Mouse (Mus musculus) forelimb bud, embryonic 11.5 days (tissue): ENCODE results near the gene Creb5.

Experiments
- DNase-seq: peaks from one replicate; pipeline ENCODE4 v3.0.0-alpha.2; 2012; ENCODE audit warnings: low read depth, low spot score

Creb5 gene

GRCm38 (mm10) chr6:53545989-53546388 is 258.9 kb downstream of the Creb5 start:
- no peak for DNase-seq

DNA sequence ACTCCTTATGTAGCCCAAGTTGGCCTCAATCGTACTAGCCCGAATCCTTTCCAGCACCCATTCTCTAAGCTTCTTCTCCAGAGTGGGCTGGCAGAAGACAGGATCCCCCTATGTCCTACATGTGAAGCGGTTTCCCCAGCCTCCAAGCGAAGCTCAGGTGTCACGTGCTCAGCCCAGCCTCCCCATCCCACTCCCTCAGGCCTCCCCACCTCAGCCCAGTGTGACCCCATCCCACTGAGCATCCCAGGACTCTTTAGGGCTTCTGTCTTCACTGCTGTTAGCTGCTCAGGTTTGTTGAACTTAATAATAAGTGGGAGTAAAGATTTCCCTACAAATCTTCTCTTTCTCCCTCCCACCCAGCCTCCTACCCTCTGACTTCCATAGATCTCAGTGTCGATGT is 261.2 kb downstream of the Creb5 start:
- no peak for DNase-seq

DNA sequence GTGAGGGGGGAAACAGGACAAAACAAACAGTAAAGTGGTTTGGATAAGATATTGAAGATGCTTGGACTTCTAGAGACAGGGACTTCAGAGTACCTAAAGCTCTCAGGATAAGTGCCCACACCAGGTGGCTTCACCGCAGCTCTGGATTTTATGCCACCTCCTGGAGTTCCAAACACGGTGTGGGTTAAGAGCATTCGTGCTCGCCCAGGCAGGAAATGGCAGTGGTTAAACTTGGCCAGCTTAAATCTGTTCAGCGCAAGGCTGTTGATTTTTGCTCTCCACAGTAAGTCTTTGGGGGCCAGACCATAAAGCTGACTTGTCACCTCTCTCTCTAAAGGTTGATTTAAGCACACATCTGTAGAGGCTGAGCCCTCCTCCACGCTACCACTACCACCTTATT is 262.3 kb downstream of the Creb5 start:
- no peak for DNase-seq

DNA sequence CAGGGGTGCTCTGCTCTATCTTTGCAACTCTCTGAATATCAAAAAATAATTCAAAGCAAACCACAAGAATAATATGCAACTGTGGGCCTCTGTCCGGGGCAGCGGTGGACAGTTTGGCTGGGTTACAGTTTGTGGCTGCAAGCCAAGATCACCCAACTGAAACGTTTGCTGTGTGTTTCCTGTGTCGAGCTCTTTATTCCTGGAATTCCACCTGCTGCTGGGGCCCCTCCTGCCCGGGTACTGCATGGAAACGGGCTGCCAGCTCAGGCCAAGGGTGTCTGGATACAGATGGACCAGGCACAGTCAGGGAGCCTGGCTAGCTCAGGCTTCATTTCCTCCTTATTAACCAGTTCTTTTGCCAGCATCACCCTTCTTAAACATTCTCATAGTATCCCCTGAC is 269.0 kb downstream of the Creb5 start:
- no peak for DNase-seq

GRCm38 (mm10) chr6:53560928-53561327 is 273.9 kb downstream of the Creb5 start:
- no peak for DNase-seq

DNA sequence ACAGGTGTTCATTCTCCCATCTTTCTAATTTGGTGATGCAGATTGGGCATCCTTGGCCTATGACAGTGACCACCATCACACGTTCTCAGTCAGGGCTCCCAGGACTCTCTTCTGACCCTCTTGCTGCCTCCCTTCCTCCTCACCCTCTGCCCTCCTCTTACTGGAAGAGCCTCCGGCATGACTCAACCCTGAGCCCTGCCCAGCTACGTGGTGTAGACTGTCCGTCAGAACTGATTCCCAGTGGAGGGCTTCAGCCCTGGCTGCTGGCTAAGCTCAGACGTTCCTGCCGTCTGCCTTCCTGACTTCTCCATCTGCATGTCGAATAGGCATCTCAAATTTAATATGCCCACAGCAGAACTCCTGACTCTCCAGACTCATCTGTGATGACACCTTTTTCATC is 275.5 kb downstream of the Creb5 start:
- no peak for DNase-seq

- DNase-seq, result no peak
Measured at GRCm38 (mm10) chr6:53563546-53564185, 276.6 kb downstream of the Creb5 start.

- no peak for DNase-seq
Measured at GRCm38 (mm10) chr6:53569436-53569835, 282.4 kb downstream of the Creb5 start.

GRCm38 (mm10) chr6:53570906-53571305 is 283.8 kb downstream of the Creb5 start:
- no peak for DNase-seq

DNA sequence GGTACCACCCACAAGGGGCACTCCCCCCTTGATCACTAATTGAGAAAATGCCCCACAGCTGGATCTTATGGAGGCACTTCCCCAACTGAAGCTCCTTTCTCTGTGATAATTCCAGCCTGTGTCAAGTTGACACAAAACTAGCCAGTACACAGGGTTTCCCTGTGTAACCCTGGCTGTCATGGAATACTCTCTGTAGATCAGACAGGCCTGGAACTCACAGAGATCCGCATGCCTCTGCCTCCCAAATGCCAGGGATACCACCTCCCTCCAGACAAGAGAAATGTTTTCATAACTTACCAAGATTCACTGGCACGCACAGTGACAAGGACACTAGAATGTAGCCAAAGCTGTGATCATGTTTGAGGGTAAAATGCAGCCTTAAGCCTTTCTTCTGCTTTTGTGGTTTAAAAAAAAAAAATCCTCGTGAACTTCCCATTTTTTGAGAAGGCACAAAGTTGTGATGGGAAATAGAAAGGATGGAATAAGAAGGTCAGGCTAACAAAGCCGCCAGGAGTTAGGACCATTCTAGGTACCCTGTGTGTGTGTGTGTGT is 284.6 kb downstream of the Creb5 start:
- no peak for DNase-seq

GRCm38 (mm10) chr6:53572456-53572855 is 285.4 kb downstream of the Creb5 start:
- no peak for DNase-seq

GRCm38 (mm10) chr6:53572979-53573710 is 286.1 kb downstream of the Creb5 start:
- peak; percentile 71 for DNase-seq

- peak; percentile 72 for DNase-seq
Measured at GRCm38 (mm10) chr6:53573711-53574065, 286.6 kb downstream of the Creb5 start.

GRCm38 (mm10) chr6:53574097-53574496 is 287.0 kb downstream of the Creb5 start:
- no peak for DNase-seq

- DNase-seq, result no peak
Measured at GRCm38 (mm10) chr6:53575191-53575590, 288.1 kb downstream of the Creb5 start.

GRCm38 (mm10) chr6:53575836-53576235 is 288.8 kb downstream of the Creb5 start:
- DNase-seq, result no peak

- DNase-seq, result no peak
Measured at GRCm38 (mm10) chr6:53576841-53577240, 289.8 kb downstream of the Creb5 start.

DNA sequence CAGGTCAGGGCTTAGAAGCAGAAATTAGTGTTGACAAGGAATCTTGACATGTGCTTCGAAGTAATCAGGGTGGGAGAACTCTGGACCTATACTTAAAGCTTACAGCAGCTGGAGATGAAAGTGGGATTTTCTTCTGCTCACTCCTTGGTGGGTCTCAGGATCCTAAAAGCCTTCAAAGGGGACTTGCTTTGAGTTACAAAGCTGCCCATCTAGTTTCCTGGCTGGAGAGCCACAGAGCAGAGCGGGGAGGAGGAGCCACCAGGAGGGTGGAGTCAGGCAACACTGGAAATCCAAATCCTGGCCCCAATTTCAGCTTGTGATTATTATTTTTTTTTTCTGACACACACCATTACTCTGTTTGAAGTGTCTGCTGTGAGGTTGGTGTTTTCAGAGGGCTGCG is 290.7 kb downstream of the Creb5 start:
- no peak for DNase-seq

- no peak for DNase-seq
Measured at GRCm38 (mm10) chr6:53580346-53580745, 293.3 kb downstream of the Creb5 start.

DNA sequence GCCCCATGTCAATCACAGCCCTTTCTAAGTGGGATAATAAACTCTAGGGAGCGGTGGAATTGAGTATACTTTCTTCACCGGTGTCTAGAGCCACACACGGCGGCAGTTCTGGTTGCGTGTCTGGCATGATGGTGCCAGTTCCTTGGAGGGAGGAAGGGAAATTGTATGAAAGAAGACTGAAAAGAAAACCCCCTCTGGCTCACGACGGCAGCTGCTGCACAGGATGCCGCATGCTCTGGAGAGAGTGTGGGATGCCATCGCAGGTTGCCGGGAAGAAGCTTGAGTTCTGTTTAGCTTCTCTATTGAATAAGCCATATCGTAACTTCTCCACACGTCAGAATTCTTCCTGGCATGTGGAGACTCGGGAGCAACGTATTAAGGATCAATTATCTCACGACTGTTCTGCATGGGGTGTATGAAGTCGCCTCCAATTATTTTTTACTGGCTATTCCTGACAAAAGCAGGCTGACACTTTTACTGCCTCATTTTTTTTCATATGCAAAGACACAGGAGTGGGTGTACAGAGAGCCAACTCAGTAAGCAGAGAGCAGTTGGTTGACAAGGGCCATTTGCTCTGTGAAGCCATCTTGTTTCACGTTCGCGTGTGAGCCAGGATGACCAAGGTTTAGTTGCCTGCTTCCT is 296.3 kb downstream of the Creb5 start:
- DNase-seq, result peak; percentile 70

DNA sequence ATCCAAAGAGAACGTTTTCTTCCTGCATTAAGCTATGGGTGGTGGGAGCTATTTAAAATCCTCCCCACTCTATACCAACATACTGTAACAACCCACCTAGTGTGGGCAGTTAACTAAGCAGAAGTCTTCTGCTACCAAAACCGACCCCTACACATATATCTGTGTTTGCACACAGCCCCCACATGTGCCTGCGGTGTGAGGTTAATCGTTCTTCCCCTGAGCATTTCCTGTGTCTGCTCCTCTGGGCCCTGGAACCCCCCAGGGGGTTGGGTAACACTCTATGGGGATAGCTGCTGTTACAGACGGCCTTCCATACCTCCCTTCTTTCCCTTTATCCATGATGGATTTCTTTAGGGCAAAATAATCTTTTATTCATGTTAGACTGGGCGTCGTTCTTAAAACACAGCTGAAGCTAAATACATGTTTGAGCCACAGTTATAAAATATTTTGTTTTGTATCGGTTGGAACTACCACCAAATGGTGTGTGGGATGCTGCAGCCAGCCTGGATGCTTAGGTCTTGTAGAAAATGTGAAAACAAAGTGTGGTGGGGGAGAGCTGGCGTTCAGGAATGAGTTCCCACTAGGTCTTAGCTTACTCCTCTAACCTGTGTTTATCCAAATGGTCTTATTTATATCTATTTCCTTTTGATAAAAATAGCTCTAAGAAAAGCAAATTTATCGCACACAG is 297.8 kb downstream of the Creb5 start:
- no peak for DNase-seq

- DNase-seq, result no peak
Measured at GRCm38 (mm10) chr6:53589746-53590145, 302.7 kb downstream of the Creb5 start.
